Comparison of ENCODE assay signal across 7 mouse cellular contexts in the genomic region with DNA sequence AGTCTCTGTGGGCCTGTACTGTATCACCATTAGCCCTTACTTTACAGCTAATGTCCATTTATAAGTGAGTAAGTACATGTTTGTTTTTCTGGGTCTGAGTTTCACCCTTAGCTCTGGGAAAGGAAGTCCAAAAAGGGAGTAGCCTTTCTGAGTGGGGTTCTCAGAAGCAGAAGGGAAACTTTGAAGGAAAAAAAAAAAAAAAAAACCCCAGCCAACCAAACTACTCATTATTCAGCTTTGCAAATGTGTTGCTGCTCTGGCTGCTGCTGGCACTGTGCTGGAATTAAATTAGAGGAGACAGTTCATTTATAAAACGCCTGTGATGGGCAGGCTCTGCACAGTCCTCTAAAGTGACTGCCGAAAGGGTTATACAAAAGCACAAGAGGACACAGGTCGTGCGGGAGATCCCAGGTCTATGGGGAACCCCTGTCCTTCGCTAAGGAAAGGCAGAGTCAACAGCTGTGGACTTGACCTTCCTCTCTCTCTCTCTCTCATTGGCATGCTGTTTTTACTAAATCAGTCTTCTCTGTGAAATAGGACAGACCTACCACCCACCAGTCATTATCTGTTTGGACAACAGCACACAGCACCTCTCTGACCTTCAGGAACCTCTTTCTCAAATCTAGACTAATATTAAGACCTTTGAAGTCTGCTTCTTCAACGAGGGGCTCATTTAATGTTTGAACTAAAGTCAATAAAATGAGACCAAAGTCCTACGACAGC.
DNase-seq lines count a peak whose midpoint lies in the region; ATAC-seq and TF ChIP-seq lines count a peak whose summit lies in the region.

No protein-coding gene starts in this region.

- no peak for TF ChIP-seq CTCF in lung, embryonic 14.5 days (IDR thresholded peaks at IDR 0.05; ENCODE audit: low read depth)

- H3K4me2 ChIP-seq in lung, embryonic 14.5 days = no peak overlapping the region
- 0 out of 2 replicates have a peak overlapping the region, but pooled peaks have one; percentile 10 for H3K4me2 ChIP-seq in intestine, embryonic 16.5 days (ENCODE audit: low read depth, low read length)
- no peak overlapping the region for H3K4me2 ChIP-seq in midbrain, embryonic 14.5 days (ENCODE audit: low read length)

- 26% methylated on average over 7 of the region's 7 CpGs for WGBS in lung, embryonic 14.5 days
- WGBS in intestine, embryonic 16.5 days = 20% methylated on average over 7 of the region's 7 CpGs
- 29% methylated on average over 7 of the region's 7 CpGs for WGBS in midbrain, embryonic 14.5 days

- H3K9me3 ChIP-seq in lung, embryonic 14.5 days (ENCODE audit: low read depth, low read length) = no peaks in the 10 kb centered on the region
- H3K9me3 ChIP-seq in intestine, embryonic 16.5 days (ENCODE audit: control insufficient read depth, low read length) = no peaks in the 10 kb centered on the region
- H3K9me3 ChIP-seq in midbrain, embryonic 14.5 days (ENCODE audit: control insufficient read depth, low read length) = no peaks in the 10 kb centered on the region

- no peaks in the 10 kb centered on the region for H3K36me3 ChIP-seq in lung, embryonic 14.5 days (ENCODE audit: insufficient read depth)
- H3K36me3 ChIP-seq in intestine, embryonic 16.5 days (ENCODE audit: control insufficient read depth, insufficient read depth, low read length) = no peaks in the 10 kb centered on the region
- no peaks in the 10 kb centered on the region for H3K36me3 ChIP-seq in midbrain, embryonic 14.5 days (ENCODE audit: control insufficient read depth, insufficient read depth, low read length)

- peak; percentile 68 for DNase-seq in lung, embryonic 14.5 days
- no peak for DNase-seq in lung, adult 18-20 months
- peak; percentile 63 for DNase-seq in midbrain, embryonic 14.5 days
- DNase-seq in cerebellum, adult 18-20 months = no peak
- no peak for DNase-seq in cerebellum, postnatal 36 days

- H3K9ac ChIP-seq in lung, embryonic 14.5 days = no peak overlapping the region
- H3K9ac ChIP-seq in intestine, embryonic 16.5 days (ENCODE audit: low read depth, low read length) = 0 out of 2 replicates have a peak overlapping the region, but pooled peaks have one; percentile 16
- no peak overlapping the region for H3K9ac ChIP-seq in midbrain, embryonic 14.5 days (replicated peaks; ENCODE audit: low read length)

- peak overlapping the region; percentile 78 for H3K27ac ChIP-seq in lung, embryonic 14.5 days (ENCODE audit: low read depth)
- peak overlapping the region; percentile 83 for H3K27ac ChIP-seq in intestine, embryonic 16.5 days (ENCODE audit: low read length)
- H3K27ac ChIP-seq in midbrain, embryonic 14.5 days (replicated peaks; ENCODE audit: low read depth, low read length) = no peak overlapping the region

- H3K4me1 ChIP-seq in lung, embryonic 14.5 days (ENCODE audit: insufficient read depth) = peaks cover 33% of the 10 kb centered on the region
- H3K4me1 ChIP-seq in intestine, embryonic 16.5 days (ENCODE audit: control insufficient read depth, insufficient read depth, low read length) = peaks cover 47% of the 10 kb centered on the region
- H3K4me1 ChIP-seq in midbrain, embryonic 14.5 days (ENCODE audit: control insufficient read depth, insufficient read depth, low read length) = peaks cover 7% of the 10 kb centered on the region; the same call in 1 of the 2 replicates

- H3K4me3 ChIP-seq in lung, embryonic 14.5 days (ENCODE audit: low read depth, low read length) = no peak overlapping the region
- H3K4me3 ChIP-seq in intestine, embryonic 16.5 days (ENCODE audit: low read length) = no peak overlapping the region
- H3K4me3 ChIP-seq in midbrain, embryonic 14.5 days (replicated peaks; ENCODE audit: low read depth, low read length) = no peak overlapping the region

- no peaks in the 10 kb centered on the region for H3K27me3 ChIP-seq in lung, embryonic 14.5 days (ENCODE audit: insufficient read depth, low read length)
- H3K27me3 ChIP-seq in intestine, embryonic 16.5 days (replicated peaks; ENCODE audit: control insufficient read depth, insufficient read depth, low read length) = no peaks in the 10 kb centered on the region
- H3K27me3 ChIP-seq in midbrain, embryonic 14.5 days (ENCODE audit: control insufficient read depth, insufficient read depth, low read length) = no peaks in the 10 kb centered on the region

- peak; percentile 25; the same call in 1 of the 2 replicates for ATAC-seq in lung, embryonic 14.5 days (ENCODE audit: insufficient read depth)
- peak; percentile 48; the same call in 1 of the 2 replicates for ATAC-seq in common myeloid progenitor, adult 5-6 weeks (replicated peaks; ENCODE audit: low read depth, poor library complexity, severe bottlenecking)
- peak; percentile 37 for ATAC-seq in intestine, embryonic 16.5 days
- 0 out of 2 replicates have a peak, but pooled peaks have one; percentile 44 for ATAC-seq in midbrain, embryonic 14.5 days (ENCODE audit: low FRiP score, low TSS enrichment)

Comparison
In these comparisons a context has a peak if more than half of its experiments do, and no peak if none do; other contexts are left out.
1. DNase-seq: peak in lung, embryonic 14.5 days (single experiment) and midbrain, embryonic 14.5 days (single experiment); none in lung, adult 18-20 months (0 of 2), cerebellum, adult 18-20 months (0 of 2) and cerebellum, postnatal 36 days (0 of 2).
2. Peak in every context shown above with its lines, with median percentiles within 50 percentile points of each other: ATAC-seq.